23 mouse cellular contexts compared by ENCODE assay signal in the genomic region with DNA sequence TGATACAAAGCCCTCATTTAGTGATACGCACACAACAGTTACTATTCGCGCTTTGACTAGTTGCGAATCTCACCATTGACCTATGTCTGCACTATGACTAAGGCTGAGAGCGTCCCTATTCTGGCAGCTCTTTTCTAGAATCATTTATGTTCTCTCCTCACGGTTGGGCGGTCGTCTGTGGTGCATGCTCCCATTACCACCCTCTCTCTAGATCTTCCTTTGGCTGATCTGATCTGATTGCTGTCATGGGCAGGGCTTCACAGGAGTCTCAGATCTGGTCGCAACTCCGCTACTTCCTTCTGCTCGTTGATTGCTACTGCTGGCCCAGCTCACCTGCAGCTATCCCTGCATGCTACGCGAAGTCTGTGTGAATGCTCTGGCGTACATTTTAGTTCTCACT.
"Had no signal": no experiment of that assay in that cellular context is flagged by ENCODE, and none has a peak within 500 bp of the region (broad histone marks: within the 10 kb centered on the region; RNA-seq: fewer than 3 reads in every experiment).

No protein-coding gene starts in this region.

- H3K4me2 ChIP-seq: heart, embryonic 12.5 days; hindbrain, embryonic 13.5 days; hindbrain, embryonic 15.5 days; limb, embryonic 12.5 days; liver, embryonic 11.5 days; liver, embryonic 13.5 days had no signal

- DNase-seq: forebrain, postnatal 0 days; gastrocnemius, postnatal 14 days; gastrocnemius, postnatal 36 days; heart, adult 11 months; heart, adult 2 months; heart, postnatal 14 days; heart, postnatal 36 days; kidney, adult 11 months; kidney, adult 9 months; kidney, postnatal 14 days; kidney, postnatal 36 days; layer of hippocampus, adult 9-11 months; layer of hippocampus, postnatal 36 days; liver; liver, embryonic 13.5 days had no signal

- H3K9ac ChIP-seq: forebrain, postnatal 0 days; heart, embryonic 12.5 days; hindbrain, embryonic 13.5 days; hindbrain, embryonic 15.5 days; limb, embryonic 12.5 days; liver, embryonic 13.5 days had no signal

- ATAC-seq: forebrain, postnatal 0 days; hindbrain, postnatal 0 days; intestine, embryonic 16.5 days had no signal

- H3K36me3 ChIP-seq: heart, embryonic 12.5 days; hindbrain, embryonic 13.5 days; hindbrain, embryonic 15.5 days; limb, embryonic 10.5 days; limb, embryonic 12.5 days; liver, embryonic 13.5 days had no signal

- H3K9me3 ChIP-seq: heart, embryonic 12.5 days; hindbrain, embryonic 13.5 days; hindbrain, embryonic 15.5 days; limb, embryonic 10.5 days; limb, embryonic 12.5 days; liver, embryonic 13.5 days had no signal

- H3K4me3 ChIP-seq: heart, adult 2 months; heart, embryonic 12.5 days; hindbrain, embryonic 13.5 days; hindbrain, embryonic 15.5 days; limb, embryonic 10.5 days; limb, embryonic 12.5 days; liver, embryonic 13.5 days had no signal

- H3K27me3 ChIP-seq: heart, embryonic 12.5 days; hindbrain, embryonic 13.5 days; hindbrain, embryonic 15.5 days; liver, embryonic 13.5 days had no signal

- H3K27ac ChIP-seq: heart, adult 2 months; hindbrain, embryonic 13.5 days; hindbrain, embryonic 15.5 days; hindbrain, postnatal 0 days; limb, embryonic 10.5 days; limb, embryonic 12.5 days; liver, embryonic 13.5 days had no signal

- H3K4me1 ChIP-seq: hindbrain, embryonic 13.5 days; hindbrain, embryonic 15.5 days; liver, embryonic 13.5 days had no signal
